Mouse (Mus musculus): ENCODE data around the gene Rbck1. TPM values are rescaled to one million over a fixed set of nuclear protein-coding genes. Genes with fewer than 3 reads are reported as not detected.

The Rbck1 gene
- polyA plus RNA-seq, 1 experiment from 2014 or later, result 102 TPM

DNA sequence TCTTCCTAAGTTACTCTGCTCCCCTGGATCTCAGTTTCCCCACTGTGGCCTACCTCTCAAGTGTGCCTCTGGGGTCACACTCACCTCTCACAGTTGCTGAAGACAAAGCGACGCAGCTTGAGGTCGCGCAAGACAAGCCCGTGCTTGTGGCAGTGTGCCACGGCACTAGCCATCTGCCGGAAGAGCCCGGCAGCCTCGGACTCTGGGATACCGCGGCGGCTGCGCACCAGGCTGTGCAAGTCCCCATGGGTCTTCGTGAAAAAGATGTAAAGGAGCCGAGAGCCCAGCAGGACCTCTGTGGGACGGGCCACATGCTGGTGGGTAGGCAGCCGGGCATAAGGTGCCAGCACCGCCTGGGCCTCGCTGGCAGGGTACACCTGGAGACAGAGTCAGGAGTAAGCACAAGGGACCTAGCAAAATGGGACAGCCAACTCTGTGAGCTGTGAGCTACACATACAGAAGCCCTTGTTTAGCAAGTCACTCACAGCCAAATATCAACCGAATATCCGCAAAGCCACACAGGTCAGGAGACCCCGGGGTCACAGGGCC lies 7.3 kb upstream of the Rbck1 start:
- H3K4me2 ChIP-seq (replicated peaks), result no peak overlapping the region
- WGBS, result 86% methylated on average over 22 of the region's 22 CpGs
- H3K36me3 ChIP-seq, result no peaks in the 10 kb centered on the region
- no peak overlapping the region for H3K4me3 ChIP-seq
- no peak overlapping the region for H3K27ac ChIP-seq (replicated peaks)
- no peak for ATAC-seq (replicated peaks)
- no peaks in the 10 kb centered on the region for H3K9me3 ChIP-seq
- no peak overlapping the region for H3K9ac ChIP-seq (replicated peaks)
- peaks cover 15% of the 10 kb centered on the region for H3K4me1 ChIP-seq
- no peaks in the 10 kb centered on the region for H3K27me3 ChIP-seq

DNA sequence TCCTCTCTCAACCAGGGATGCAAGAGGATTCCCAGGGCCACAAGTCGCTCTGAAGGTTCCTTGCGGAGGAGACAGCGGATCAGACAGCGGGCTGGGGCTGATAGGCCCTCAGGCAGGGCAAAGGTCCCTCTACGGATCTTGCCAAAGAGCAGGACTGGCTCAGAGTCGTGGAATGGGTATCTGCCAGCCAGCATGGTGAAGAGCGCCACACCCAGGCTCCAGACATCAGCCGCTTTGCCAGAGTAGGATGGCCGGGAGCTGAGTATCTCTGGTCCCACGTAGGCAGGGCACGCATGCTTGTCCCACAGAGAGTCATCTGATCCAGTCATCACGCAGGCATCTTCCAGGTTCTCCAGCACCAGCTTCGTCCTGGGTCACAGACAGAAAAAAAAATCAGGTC lies 5.9 kb upstream of the Rbck1 start:
- ATAC-seq (replicated peaks), result no peak
- Histone ChIP-seq H3K36me3 (no peaks in the 10 kb centered on the region), H3K27me3 (no peaks in the 10 kb centered on the region), H3K4me1 (peaks cover 3% of the 10 kb centered on the region; the same call in 1 of the 2 replicates), H3K4me2 (replicated peaks) (no peak overlapping the region), H3K4me3 (no peak overlapping the region), H3K27ac (replicated peaks) (no peak overlapping the region), H3K9ac (replicated peaks) (no peak overlapping the region), H3K9me3 (no peaks in the 10 kb centered on the region)
- WGBS, result 83% methylated on average over 13 of the region's 13 CpGs

DNA sequence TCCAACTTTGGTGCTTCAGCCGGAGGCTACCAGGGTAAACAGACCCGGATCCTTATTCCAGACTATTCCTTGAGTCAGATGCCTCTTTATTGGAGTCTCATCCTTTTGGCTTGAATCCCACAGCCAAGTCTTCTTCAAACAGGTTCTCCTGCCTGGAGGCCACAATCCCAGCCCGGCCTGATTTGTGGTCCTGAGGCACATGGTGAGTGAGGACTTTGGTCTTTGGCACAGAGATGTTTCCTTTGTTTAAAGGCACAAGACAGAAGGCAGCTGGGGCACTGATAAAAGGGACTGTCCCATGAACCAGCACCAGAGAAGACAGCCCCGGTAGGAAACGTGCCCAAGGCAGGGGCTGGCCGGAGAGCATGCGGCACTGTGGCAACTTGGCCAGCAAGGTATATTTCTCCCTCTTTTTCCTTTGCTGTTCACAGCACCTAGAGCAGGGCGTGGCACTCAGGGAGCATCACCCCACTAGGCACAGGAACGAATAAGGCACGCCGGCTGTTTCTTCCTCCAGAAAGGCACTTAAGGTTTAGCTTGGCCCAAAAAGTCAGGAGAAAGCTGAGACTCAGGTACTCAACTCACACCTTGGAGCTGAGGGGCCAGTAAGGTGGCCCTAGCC lies 5.2 kb upstream of the Rbck1 start:
- Histone ChIP-seq H3K27ac (replicated peaks) (no peak overlapping the region), H3K9ac (replicated peaks) (no peak overlapping the region), H3K4me1 (no peaks in the 10 kb centered on the region), H3K9me3 (no peaks in the 10 kb centered on the region), H3K27me3 (no peaks in the 10 kb centered on the region), H3K4me3 (no peak overlapping the region), H3K4me2 (replicated peaks) (no peak overlapping the region), H3K36me3 (no peaks in the 10 kb centered on the region)
- ATAC-seq (replicated peaks), result no peak
- WGBS, result 87% methylated on average over 11 of the region's 11 CpGs

DNA sequence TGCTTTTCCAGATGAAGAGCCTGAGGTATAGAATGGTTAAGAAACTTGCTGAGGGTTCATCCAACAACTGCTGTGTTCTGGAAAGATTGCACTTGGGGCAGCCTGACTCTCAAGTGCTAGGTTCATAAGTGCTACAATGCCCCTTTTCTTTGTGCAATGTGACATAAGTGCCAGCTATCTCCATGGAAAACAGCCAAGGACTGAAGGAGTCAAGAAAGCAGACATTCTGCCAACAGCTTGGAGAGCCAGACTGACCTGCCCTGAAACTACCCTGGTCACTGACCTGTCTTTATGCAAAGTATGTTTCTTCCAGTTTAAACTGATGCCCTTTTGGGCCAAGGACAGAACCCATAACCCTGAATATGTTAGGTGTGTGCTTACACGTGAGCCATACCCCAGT lies 4.4 kb upstream of the Rbck1 start:
- WGBS, result 71% methylated on average over 1 of the region's 1 CpGs
- no peaks in the 10 kb centered on the region for H3K4me1 ChIP-seq
- no peak overlapping the region for H3K27ac ChIP-seq (replicated peaks)
- H3K9ac ChIP-seq (replicated peaks), result no peak overlapping the region
- H3K4me3 ChIP-seq, result no peak overlapping the region
- ATAC-seq (replicated peaks), result no peak
- H3K36me3 ChIP-seq, result no peaks in the 10 kb centered on the region
- H3K27me3 ChIP-seq, result no peaks in the 10 kb centered on the region
- H3K9me3 ChIP-seq, result no peaks in the 10 kb centered on the region
- no peak overlapping the region for H3K4me2 ChIP-seq (replicated peaks)

DNA sequence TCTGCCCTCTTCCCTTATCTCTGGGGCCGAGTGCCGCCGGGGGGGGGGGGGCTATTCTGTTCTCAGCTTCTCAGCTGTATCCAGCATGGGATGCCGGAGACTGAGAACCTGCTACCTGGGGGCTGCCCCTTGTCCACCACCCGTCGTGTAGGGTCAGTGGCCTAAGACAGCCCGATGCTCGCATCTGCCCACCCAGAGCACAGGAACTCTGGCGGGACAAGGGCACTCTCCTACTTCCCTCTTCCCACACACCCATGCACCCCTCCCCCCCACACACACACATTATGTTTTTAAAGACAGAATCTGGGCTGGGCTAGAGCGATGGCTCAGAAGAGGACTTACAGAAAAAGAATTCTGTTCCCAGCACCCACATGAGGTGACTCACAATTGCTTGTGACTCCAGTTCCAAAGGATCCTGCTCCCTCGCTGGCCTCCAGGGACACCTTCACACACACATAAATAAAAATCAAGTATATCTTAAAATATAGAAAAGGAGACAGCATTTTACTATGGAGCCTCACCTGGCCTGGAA lies 2.9 kb upstream of the Rbck1 start:
- H3K27me3 ChIP-seq, result no peaks in the 10 kb centered on the region

GRCm38 (mm10) chr2:152333345-152334006 lies 1.0 kb upstream of the Rbck1 start:
- Histone ChIP-seq H3K9ac (replicated peaks) (no peak overlapping the region), H3K27me3 (no peaks in the 10 kb centered on the region), H3K36me3 (peaks cover 8% of the 10 kb centered on the region; the same call in 1 of the 2 replicates), H3K4me1 (peaks cover 20% of the 10 kb centered on the region), H3K4me3 (no peak overlapping the region), H3K27ac (replicated peaks) (no peak overlapping the region), H3K4me2 (replicated peaks) (no peak overlapping the region), H3K9me3 (no peaks in the 10 kb centered on the region)
- no peak for ATAC-seq (replicated peaks)
- 78% methylated on average over 4 of the region's 4 CpGs for WGBS

More for the DNA sequence above, 2.9 kb upstream of the Rbck1 start:
- Histone ChIP-seq H3K4me1 (peaks cover 14% of the 10 kb centered on the region), H3K4me3 (no peak overlapping the region), H3K36me3 (no peaks in the 10 kb centered on the region), H3K4me2 (replicated peaks) (no peak overlapping the region), H3K27ac (replicated peaks) (no peak overlapping the region), H3K9me3 (no peaks in the 10 kb centered on the region), H3K9ac (replicated peaks) (no peak overlapping the region)
- WGBS, result 60% methylated on average over 10 of the region's 11 CpGs
- ATAC-seq (replicated peaks), result no peak

DNA sequence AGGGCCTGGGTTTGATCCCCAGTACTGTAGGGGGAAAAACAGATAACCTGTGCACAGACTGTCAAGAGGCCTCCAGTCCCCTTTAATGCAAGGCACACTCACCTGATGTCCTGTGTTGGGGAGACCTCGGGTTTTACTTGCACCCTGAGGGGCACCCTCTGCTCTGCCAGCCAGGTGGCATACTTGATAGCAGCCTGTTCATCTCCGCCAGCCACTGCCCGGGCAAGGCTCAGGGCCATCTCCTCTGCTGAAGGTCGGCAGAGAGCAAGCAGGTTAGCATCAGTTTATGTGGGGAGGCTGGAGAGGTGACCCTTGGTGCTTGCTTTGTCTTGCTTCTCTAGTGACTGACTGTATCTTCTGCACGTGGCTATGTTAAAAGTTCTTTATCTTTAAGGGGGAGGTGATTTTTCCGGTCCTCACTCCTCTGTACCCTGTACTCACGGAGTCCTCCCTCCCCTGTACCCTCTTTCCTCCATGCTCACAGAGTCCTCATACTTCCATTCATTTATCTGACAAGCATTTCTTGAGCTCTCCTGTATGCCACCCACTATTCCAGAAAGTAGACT lies 1.5 kb downstream of the Rbck1 start:
- Histone ChIP-seq H3K4me1 (peaks cover 20% of the 10 kb centered on the region), H3K9me3 (no peaks in the 10 kb centered on the region), H3K27me3 (no peaks in the 10 kb centered on the region), H3K4me3 (peak overlapping the region; percentile 79), H3K4me2 (replicated peaks) (peak overlapping the region; percentile 71), H3K9ac (replicated peaks) (no peak overlapping the region; the same call in 1 of the 2 replicates), H3K36me3 (peaks cover 25% of the 10 kb centered on the region), H3K27ac (replicated peaks) (no peak overlapping the region)
- ATAC-seq (replicated peaks), result no peak
- WGBS, result 70% methylated on average over 7 of the region's 7 CpGs

DNA sequence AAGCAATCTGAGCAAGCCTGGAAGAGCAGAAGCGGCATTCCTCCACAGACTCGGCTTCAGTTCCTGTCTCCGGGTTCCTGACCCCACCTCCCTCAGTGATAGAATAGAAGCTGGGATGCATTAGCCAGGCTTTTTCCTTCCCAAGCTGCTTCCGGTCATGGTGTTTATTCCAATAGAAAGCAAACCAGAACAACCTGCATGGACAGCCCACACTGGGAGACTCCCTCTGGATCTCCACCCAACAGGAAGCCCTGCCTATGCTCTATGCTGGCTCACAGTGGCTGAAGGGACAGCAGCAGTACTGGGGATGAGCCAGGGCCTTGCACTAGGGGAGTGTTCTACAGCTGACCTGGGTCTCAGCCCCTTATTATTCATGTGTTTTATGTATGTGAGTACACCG lies 4.5 kb downstream of the Rbck1 start:
- H3K36me3 ChIP-seq, result peaks cover 54% of the 10 kb centered on the region
- 88% methylated on average over 5 of the region's 5 CpGs for WGBS
- H3K4me3 ChIP-seq, result no peak overlapping the region
- H3K4me2 ChIP-seq (replicated peaks), result no peak overlapping the region
- no peak overlapping the region for H3K9ac ChIP-seq (replicated peaks)
- H3K4me1 ChIP-seq, result peaks cover 20% of the 10 kb centered on the region
- H3K9me3 ChIP-seq, result no peaks in the 10 kb centered on the region
- no peaks in the 10 kb centered on the region for H3K27me3 ChIP-seq
- ATAC-seq (replicated peaks), result no peak
- H3K27ac ChIP-seq (replicated peaks), result no peak overlapping the region

GRCm38 (mm10) chr2:152326654-152327053 lies 5.8 kb downstream of the Rbck1 start:
- Histone ChIP-seq H3K9me3 (no peaks in the 10 kb centered on the region), H3K36me3 (peaks cover 67% of the 10 kb centered on the region)
- WGBS, result 88% methylated on average over 8 of the region's 8 CpGs

DNA sequence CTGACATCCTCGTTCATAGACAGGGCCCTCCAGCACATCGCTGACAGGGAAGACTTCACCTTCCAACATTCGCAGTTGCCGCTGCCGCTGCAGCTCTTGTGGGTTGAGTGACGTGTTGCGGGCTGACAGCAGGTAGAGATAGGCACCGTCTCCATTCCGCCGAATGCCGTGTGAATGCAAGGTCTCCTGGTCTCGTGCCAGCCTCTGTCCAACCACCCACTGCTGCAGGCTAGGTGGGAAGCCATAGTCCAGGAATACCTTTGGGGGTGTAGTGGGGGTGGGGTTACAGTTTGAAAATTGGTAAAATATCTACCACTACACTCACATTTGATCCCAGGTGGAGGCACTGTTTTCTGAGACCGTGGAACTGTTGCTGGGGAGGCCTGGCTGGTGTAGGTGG lies 6.3 kb downstream of the Rbck1 start:
- Histone ChIP-seq H3K4me2 (replicated peaks) (no peak overlapping the region), H3K4me3 (no peak overlapping the region), H3K9ac (replicated peaks) (no peak overlapping the region), H3K27me3 (no peaks in the 10 kb centered on the region), H3K27ac (replicated peaks) (no peak overlapping the region), H3K9me3 (no peaks in the 10 kb centered on the region), H3K4me1 (peaks cover 13% of the 10 kb centered on the region), H3K36me3 (peaks cover 72% of the 10 kb centered on the region)
- no peak for ATAC-seq (replicated peaks)
- 93% methylated on average over 13 of the region's 13 CpGs for WGBS

More at GRCm38 (mm10) chr2:152326654-152327053, 5.8 kb downstream of the Rbck1 start:
- Histone ChIP-seq H3K4me1 (peaks cover 18% of the 10 kb centered on the region), H3K4me2 (replicated peaks) (no peak overlapping the region), H3K4me3 (no peak overlapping the region), H3K27me3 (no peaks in the 10 kb centered on the region), H3K27ac (replicated peaks) (no peak overlapping the region), H3K9ac (replicated peaks) (no peak overlapping the region)
- ATAC-seq (replicated peaks), result no peak

GRCm38 (mm10) chr2:152324842-152325241 lies 7.6 kb downstream of the Rbck1 start:
- Histone ChIP-seq H3K9me3 (no peaks in the 10 kb centered on the region), H3K27ac (replicated peaks) (no peak overlapping the region), H3K4me1 (0 out of 2 replicates have a peak, but pooled peaks cover under 1% of the 10 kb centered on the region), H3K36me3 (peaks cover 85% of the 10 kb centered on the region), H3K9ac (replicated peaks) (no peak overlapping the region), H3K4me3 (no peak overlapping the region), H3K27me3 (no peaks in the 10 kb centered on the region), H3K4me2 (replicated peaks) (no peak overlapping the region)
- no peak for ATAC-seq (replicated peaks)
- 90% methylated on average over 3 of the region's 3 CpGs for WGBS

- WGBS, result 96% methylated on average over 14 of the region's 14 CpGs
Measured at GRCm38 (mm10) chr2:152323971-152324370, 8.5 kb downstream of the Rbck1 start.

More at GRCm38 (mm10) chr2:152323971-152324370, 8.5 kb downstream of the Rbck1 start:
- H3K4me2 ChIP-seq (replicated peaks), result no peak overlapping the region
- no peaks in the 10 kb centered on the region for H3K9me3 ChIP-seq
- H3K9ac ChIP-seq (replicated peaks), result no peak overlapping the region
- ATAC-seq (replicated peaks), result no peak
- H3K27ac ChIP-seq (replicated peaks), result no peak overlapping the region
- no peaks in the 10 kb centered on the region for H3K27me3 ChIP-seq
- H3K4me3 ChIP-seq, result no peak overlapping the region
- H3K4me1 ChIP-seq, result no peaks in the 10 kb centered on the region
- peaks cover 89% of the 10 kb centered on the region for H3K36me3 ChIP-seq
